Mouse (Mus musculus): ENCODE results near the gene Ficd. TPM values are rescaled to one million over a fixed set of nuclear protein-coding genes. Genes with fewer than 3 reads are reported as not detected.
A peak's percentile ranks its signal among the peaks of the same experiment; 100 is the strongest.
"Not testable (repeated sequence)": the region's sequence is repeated elsewhere in the genome, so short reads cannot be mapped to it uniquely, and the experiment has no call there.

Ficd gene
- polyA plus RNA-seq, 1 experiment from 2014 or later: 6.1 TPM

DNA sequence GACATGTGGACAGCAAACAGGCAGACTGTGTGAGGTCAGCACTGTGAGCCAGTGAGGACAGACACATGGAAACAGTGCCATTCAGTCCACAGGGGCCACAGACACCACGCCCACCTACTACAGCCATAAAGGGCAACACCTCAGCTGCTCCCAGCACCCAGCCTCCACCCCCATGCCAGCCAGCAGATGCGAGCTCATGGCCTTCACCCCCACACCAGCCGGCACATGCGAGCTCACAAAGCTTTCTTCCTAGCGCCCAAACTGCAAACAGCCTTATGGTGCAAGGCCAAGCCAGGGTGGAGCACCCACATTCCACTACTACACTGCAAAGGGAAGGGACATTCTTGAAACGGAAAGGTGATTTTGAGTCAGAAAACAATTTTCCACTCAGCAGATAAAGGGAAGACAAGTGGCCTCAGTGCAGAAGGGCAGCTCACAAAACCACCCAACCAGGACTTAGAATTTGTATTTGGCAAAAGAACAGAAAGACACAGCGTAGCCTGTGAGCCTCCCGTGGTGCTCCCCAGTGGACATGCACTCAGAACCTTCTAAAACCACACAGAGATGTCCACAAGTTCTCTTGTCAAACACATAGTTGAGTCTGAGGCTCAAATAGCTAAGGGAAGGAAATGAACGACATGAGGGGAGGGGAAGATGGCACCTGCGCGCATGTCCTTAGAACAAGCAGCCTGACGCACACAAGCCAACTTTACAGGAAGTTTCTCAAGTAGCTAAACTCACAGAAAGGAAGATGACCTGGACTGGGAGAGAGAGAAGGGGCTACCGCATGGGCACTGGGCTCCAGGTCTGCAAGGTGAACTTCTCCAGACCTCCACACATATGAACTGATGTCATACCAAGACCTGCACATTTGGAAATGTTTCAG, 30.3 kb downstream of the Ficd start:
- Histone ChIP-seq H3K4me3 (replicated peaks) (no peak overlapping the region), H3K27ac (no peak overlapping the region), H3K9ac (no peak overlapping the region), H3K27me3 (no peaks in the 10 kb centered on the region), H3K36me3 (peaks cover 79% of the 10 kb centered on the region), H3K9me3 (replicated peaks) (no peaks in the 10 kb centered on the region), H3K4me2 (no peak overlapping the region), H3K4me1 (peaks cover 28% of the 10 kb centered on the region)
- no peak for ATAC-seq (replicated peaks; ENCODE audit: low FRiP score)
- WGBS: 83% methylated on average over 13 of the region's 13 CpGs

DNA sequence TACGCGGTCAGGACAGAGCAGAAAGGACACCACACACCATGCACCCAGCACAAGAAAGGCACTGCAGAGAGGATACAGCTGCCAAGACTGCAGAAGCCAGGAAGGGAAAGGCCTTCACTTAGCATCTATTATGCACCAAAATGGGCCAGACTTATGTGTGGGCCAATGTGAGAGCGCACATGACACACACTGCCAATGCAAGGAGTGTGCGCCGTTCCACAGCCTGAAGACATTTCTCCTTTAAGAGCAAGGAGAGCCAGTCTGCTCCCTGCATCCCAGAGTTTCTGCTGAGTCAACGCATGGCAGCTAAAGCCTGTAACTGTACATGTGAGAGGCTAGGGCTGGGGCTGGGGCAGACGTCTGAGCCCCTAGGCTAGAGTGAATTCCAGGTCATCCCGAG, 33.2 kb downstream of the Ficd start:
- Histone ChIP-seq H3K36me3 (peaks cover 50% of the 10 kb centered on the region), H3K4me1 (peaks cover 36% of the 10 kb centered on the region), H3K27ac (no peak overlapping the region), H3K27me3 (no peaks in the 10 kb centered on the region), H3K4me2 (no peak overlapping the region), H3K9ac (no peak overlapping the region), H3K9me3 (replicated peaks) (no peaks in the 10 kb centered on the region), H3K4me3 (replicated peaks) (no peak overlapping the region)
- ATAC-seq (replicated peaks; ENCODE audit: low FRiP score): no peak
- WGBS: 91% methylated on average over 8 of the region's 8 CpGs

DNA sequence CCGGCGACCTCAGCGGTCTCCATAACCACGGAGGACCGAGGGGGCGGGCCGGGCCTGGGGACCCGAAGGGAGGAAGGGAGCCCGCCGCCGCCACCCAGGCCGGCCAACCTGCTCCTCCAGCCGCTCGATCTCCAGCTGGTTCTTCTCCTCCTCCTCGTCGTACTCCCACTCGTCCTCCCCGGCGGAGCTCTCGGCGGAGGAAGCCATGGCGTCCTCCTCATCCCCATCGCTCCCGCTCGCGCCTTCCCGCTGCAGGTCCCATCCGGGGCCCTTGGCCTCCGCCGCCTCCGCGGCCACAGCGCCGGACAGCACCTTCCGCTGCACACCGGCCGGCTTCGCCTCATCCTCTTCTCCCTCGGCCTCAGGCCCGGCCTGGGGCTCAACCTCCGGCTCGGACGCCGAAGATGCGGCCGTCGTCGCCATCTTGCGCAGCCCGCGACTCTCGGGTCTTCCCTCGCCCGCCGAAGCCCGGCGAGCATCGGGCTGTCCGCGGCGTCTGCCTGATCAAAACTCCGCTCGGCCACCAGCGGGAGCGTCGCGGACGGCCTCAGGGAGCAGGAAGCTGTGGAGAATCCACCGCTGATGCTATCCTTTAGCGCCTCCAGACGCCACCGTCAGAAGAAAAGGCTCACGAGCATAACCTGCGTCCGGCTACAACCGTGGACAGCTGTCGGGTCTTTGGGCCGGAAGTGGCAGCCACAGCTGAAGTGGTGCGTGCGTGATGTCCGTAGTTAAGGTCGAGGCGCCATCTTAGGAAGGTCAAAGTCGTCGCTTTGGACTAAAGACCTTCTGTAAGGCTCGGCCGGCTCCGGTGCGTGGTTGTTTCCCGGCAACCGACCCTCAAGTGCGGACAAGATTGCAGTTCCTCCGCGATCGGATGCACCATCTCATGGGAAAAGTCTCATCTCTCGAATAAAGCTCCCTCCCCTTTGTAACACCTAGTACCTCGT, 35.9 kb downstream of the Ficd start:
- Histone ChIP-seq H3K9ac (peak overlapping the region; percentile 95), H3K27ac (peak overlapping the region; percentile 98), H3K4me1 (peaks cover 34% of the 10 kb centered on the region), H3K36me3 (peaks cover 53% of the 10 kb centered on the region), H3K9me3 (replicated peaks) (no peaks in the 10 kb centered on the region), H3K4me2 (peak overlapping the region; percentile 92), H3K27me3 (no peaks in the 10 kb centered on the region), H3K4me3 (replicated peaks) (peak overlapping the region; percentile 86)
- under 1% methylated on average over 89 of the region's 97 CpGs for WGBS
- ATAC-seq (replicated peaks; ENCODE audit: low FRiP score): peak; percentile 81

DNA sequence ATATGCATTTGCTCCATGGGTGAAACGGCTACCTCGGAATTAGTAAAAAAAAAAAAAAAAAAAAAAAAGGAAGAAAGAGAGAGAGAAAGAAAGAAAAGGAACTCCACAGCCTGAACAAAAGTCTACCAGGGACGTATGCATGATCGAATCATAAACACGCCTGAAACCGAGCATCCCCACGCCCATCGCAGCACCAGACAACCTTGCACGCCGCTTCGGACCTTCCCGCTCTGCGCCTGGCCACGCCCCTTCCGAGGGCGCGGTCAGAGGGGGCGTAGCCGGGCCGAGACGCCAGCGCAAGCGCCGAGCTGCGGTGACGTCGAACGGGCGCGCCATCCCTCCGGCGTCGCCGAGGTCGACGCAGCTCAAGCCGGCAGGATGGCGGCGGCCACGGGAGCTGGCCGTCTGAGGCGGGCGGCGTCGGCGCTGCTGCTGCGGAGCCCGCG, 36.9 kb downstream of the Ficd start, which contains the start of the genes Sart3 and Iscu:
Gene Sart3, minus strand, starts transcription at position 61 of the 446 bp plus-strand sequence.
Gene Iscu, plus strand, starts transcription at position 299 of the 446 bp plus-strand sequence.
- Histone ChIP-seq H3K4me2 (peak within 1 kb of the TSS; percentile 92), H3K27ac (peak within 1 kb of the TSS; percentile 98), H3K36me3 (peaks cover 53% of the 10 kb centered on the region), H3K9ac (peak within 1 kb of the TSS; percentile 95), H3K4me1 (peaks cover 34% of the 10 kb centered on the region), H3K9me3 (replicated peaks) (no peaks in the 10 kb centered on the region), H3K27me3 (no peaks in the 10 kb centered on the region), H3K4me3 (replicated peaks) (peak within 1 kb of the TSS; percentile 86)
- WGBS: 0% methylated on average over 49 of the region's 49 CpGs
- ATAC-seq (replicated peaks; ENCODE audit: low FRiP score): peak; percentile 85

DNA sequence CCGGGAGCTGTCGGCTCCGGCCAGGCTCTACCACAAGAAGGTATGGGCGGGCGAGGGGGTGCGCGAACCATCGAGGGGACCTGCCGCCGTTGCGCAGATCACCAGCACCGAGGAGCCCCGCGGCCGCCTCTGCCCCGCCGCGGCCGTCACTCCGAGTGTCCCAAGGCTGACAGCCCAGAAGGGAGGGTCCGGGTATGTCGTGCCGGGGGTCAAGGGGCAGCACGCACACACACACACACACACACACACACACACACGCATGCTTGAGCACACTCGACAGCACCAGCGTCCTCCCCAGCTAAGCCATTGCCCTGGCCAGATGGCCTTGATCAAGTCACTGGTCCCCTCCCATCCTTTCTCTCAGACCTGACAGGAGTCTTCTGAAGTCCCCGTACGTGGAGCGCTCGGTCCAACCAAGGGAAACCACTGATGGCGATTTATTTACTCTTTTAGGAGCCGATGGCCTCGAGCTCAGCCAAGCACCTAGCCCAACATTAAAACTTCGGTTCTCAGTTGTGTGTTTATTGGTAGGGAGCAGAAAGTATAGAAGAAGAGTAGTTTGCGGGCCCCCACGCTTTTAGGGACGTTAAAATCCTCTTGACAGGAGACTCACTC, 37.4 kb downstream of the Ficd start:
- Histone ChIP-seq H3K27me3 (no peaks in the 10 kb centered on the region), H3K27ac (peak overlapping the region; percentile 98), H3K9me3 (replicated peaks) (no peaks in the 10 kb centered on the region), H3K4me2 (peak overlapping the region; percentile 92), H3K9ac (peak overlapping the region; percentile 95), H3K4me1 (peaks cover 34% of the 10 kb centered on the region), H3K36me3 (peaks cover 52% of the 10 kb centered on the region), H3K4me3 (replicated peaks) (peak overlapping the region; percentile 86)
- peak; percentile 62 for ATAC-seq (replicated peaks; ENCODE audit: low FRiP score)
- WGBS: 1% methylated on average over 38 of the region's 38 CpGs

DNA sequence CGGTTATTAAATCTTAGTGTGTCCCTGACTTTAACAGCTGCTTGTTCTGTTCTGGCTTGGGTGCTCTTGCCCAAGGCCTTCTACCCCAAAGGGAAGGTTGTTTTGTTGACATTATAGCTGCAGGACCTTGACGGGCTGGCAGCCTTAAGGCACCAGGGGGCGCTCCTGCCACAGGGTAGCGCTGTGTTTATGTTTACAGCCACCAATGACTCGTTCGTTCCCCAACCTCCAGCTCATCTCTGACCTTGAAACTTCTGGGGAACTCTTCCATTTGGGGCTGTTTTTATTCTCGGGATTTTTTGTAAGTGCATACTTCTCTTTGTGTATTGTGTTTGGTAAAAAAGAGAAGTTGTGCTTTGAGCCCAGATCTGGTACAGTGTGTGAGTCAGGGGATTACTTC, 38.1 kb downstream of the Ficd start:
- peaks cover 51% of the 10 kb centered on the region for H3K36me3 ChIP-seq
- peak; percentile 11; the same call in 1 of the 2 replicates for ATAC-seq (replicated peaks; ENCODE audit: low FRiP score)
- H3K9me3 ChIP-seq (replicated peaks): no peaks in the 10 kb centered on the region
- WGBS: 1% methylated on average over 7 of the region's 7 CpGs
- peak overlapping the region; percentile 98; the same call in 1 of the 2 replicates for H3K27ac ChIP-seq
- no peaks in the 10 kb centered on the region for H3K27me3 ChIP-seq
- H3K9ac ChIP-seq: peak overlapping the region; percentile 95; the same call in 1 of the 2 replicates
- H3K4me1 ChIP-seq: peaks cover 33% of the 10 kb centered on the region
- H3K4me2 ChIP-seq: peak overlapping the region; percentile 92
- H3K4me3 ChIP-seq (replicated peaks): peak overlapping the region; percentile 86

DNA sequence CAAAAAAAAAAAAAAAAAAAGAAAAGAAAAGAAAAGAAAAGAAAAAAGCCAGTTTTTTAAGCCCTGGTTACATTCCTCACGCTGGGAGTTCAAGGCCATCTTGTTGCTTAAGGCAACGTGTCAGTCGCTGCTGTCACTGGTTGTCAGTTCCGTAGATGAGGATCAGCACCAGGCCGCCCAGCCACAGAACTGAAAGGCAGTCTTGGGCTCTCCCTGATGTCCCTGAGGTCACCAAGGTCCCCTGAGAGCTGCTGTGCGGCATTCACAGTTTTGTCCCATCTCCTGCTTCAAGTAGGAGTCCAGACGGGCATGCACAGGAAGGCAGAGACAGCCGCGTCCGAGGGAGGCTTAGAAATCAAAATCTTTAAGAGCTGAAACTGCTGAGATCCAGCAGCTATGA, 40.0 kb downstream of the Ficd start:
- Histone ChIP-seq H3K4me1 (peaks cover 14% of the 10 kb centered on the region), H3K4me2 (no peak overlapping the region), H3K27me3 (no peaks in the 10 kb centered on the region), H3K36me3 (peaks cover 45% of the 10 kb centered on the region), H3K9ac (no peak overlapping the region), H3K4me3 (replicated peaks) (no peak overlapping the region), H3K9me3 (replicated peaks) (no peaks in the 10 kb centered on the region), H3K27ac (no peak overlapping the region)
- whole genome bisulfite sequencing: 92% methylated on average over 10 of the region's 10 CpGs
- ATAC-seq (replicated peaks; ENCODE audit: low FRiP score): no peak

DNA sequence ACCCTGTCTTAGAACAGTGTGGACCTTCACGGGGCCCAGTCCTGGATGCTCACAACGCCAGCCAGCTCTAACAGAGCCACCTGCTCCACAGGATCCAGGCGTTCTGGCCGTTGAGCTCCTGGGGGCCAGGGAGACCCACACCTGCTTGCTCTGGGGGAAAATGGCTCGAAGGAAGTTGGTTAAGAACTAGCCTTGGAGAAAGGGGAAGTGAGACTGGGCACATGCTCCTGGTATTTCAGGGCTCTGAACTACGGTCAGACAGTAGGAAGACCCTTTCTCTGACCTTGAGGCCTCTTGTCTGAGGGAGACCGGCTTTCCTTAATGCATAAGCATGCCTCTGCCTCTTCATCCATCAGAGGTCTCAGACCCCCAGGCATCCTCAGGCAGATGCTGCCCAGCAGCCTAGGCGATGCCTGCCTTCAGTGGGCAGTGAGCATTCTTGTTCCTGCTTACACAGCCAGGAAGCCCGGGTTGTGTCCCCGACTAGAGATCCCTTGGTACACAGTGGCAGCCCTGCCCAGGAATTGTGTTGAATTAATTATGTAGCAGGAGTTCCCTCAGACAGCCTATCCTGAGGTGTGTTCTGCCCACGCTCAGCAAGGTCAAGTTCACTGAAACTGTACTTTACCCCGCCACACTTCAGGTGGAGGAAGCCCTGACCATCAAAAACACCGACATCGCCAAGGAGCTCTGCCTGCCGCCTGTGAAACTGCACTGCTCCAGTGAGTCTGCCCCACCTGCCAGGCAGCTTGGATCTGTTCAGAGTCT, 40.7 kb downstream of the Ficd start:
- 88% methylated on average over 15 of the region's 15 CpGs for WGBS
- no peak for ATAC-seq (replicated peaks; ENCODE audit: low FRiP score)
- Histone ChIP-seq H3K36me3 (peaks cover 45% of the 10 kb centered on the region), H3K4me1 (peaks cover 11% of the 10 kb centered on the region), H3K9ac (no peak overlapping the region), H3K4me3 (replicated peaks) (no peak overlapping the region), H3K9me3 (replicated peaks) (no peaks in the 10 kb centered on the region), H3K27ac (no peak overlapping the region), H3K4me2 (no peak overlapping the region), H3K27me3 (no peaks in the 10 kb centered on the region)

DNA sequence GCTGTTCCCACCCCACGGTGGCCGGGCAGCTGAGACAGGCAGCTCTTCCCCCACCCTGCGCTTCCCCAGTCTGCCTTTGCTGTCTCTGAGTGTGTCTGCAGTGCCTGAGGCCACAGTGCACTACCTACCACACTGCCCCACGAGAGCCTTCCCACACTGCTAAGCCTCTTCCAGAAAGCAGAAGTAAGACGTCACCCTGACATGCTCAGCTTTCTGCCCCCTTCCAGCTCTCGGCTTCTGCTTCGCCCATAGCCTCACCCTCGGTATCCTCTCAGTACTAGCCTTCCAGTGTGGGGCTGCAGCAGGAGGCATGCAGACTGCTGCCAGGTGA, 41.3 kb downstream of the Ficd start:
- Histone ChIP-seq H3K4me1 (peaks cover 11% of the 10 kb centered on the region), H3K4me2 (no peak overlapping the region), H3K27me3 (no peaks in the 10 kb centered on the region), H3K9ac (no peak overlapping the region), H3K9me3 (replicated peaks) (no peaks in the 10 kb centered on the region), H3K36me3 (peaks cover 45% of the 10 kb centered on the region), H3K4me3 (replicated peaks) (no peak overlapping the region), H3K27ac (no peak overlapping the region)
- no peak for ATAC-seq (replicated peaks; ENCODE audit: low FRiP score)
- WGBS: 85% methylated on average over 8 of the region's 8 CpGs

DNA sequence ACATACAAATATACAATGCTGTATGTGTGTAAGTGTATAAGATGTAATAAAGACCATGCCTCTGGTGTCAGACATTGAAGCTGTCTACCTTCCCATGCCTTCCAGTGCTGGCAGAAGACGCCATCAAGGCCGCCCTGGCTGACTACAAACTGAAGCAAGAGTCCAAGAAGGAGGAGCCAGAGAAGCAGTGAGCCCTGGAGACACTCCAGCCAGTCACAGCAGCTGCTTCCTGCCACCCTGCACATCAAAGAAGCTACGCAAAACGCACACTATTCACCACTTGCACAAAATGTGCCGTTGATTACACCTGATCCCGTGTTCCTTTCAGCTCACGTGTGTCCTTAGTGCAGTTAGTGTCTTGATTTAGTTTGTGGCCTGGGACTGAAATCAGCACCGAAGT, 42.1 kb downstream of the Ficd start:
- Histone ChIP-seq H3K36me3 (peaks cover 45% of the 10 kb centered on the region), H3K4me1 (peaks cover 15% of the 10 kb centered on the region)
- ATAC-seq (replicated peaks; ENCODE audit: low FRiP score); H3K9me3 ChIP-seq (replicated peaks); H3K4me2 ChIP-seq; H3K4me3 ChIP-seq (replicated peaks); H3K9ac ChIP-seq; H3K27me3 ChIP-seq; H3K27ac ChIP-seq: not testable (repeated sequence)
- WGBS: 90% methylated on average over 8 of the region's 8 CpGs

DNA sequence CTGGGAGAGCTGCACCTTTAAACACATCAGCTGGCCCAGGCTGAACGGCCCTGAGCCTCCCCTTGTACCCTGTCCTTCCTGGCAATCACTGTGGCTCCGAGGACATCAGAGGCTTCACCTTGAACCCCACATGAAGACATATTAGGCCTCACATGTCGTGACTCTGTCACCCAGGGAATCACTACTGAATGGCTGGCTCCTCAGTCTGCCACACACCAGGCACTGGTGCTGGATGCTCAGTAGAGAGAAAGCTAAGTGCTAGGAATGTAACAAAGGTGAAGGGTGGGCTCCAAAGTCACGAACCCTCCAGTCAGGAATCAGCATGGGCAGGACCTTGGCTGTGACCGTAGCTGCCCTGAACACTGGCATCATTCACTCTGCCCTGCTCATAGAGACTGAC, 44.0 kb downstream of the Ficd start:
- no peaks in the 10 kb centered on the region for H3K9me3 ChIP-seq (replicated peaks)
- peaks cover 39% of the 10 kb centered on the region for H3K36me3 ChIP-seq
- H3K27ac ChIP-seq: no peak overlapping the region
- peaks cover 18% of the 10 kb centered on the region for H3K4me1 ChIP-seq
- H3K9ac ChIP-seq: no peak overlapping the region
- 74% methylated on average over 5 of the region's 5 CpGs for WGBS
- H3K4me2 ChIP-seq: no peak overlapping the region
- no peak for ATAC-seq (replicated peaks; ENCODE audit: low FRiP score)
- H3K27me3 ChIP-seq: 0 out of 2 replicates have a peak, but pooled peaks cover 5% of the 10 kb centered on the region
- H3K4me3 ChIP-seq (replicated peaks): no peak overlapping the region
